In the genomic region with DNA sequence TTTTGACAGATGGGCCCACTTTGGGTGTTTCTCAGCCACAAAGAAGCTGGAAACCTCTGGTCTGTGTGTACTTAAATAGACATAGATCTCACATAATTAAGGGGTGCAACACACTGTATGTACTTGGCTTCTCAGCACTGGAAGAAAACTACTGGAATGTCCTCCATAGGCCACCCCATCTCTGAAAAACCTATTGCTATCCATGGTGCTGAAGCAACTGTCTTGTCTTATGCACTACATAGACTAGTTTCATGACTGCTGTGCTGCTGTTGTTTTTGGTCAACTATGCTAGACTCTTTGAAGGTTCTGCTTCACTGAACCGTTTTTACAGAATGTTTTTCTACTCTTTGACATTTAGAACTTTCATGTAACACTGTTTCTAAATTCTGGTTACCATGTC, we compare ENCODE assay signal across 23 mouse cellular contexts.
DNase-seq lines count a peak whose midpoint lies in the region; ATAC-seq and TF ChIP-seq lines count a peak whose summit lies in the region.
"Had no signal": no experiment of that assay in that cellular context is flagged by ENCODE, and none has a peak within 500 bp of the region (broad histone marks: within the 10 kb centered on the region; RNA-seq: fewer than 3 reads in every experiment).

No protein-coding gene starts in this region.

- no peaks in the 10 kb centered on the region for H3K36me3 ChIP-seq in lung, embryonic 14.5 days (ENCODE audit: insufficient read depth)
- H3K36me3 ChIP-seq: embryonic facial prominence, embryonic 13.5 days; heart, embryonic 15.5 days; limb, embryonic 12.5 days; liver, embryonic 13.5 days; midbrain, embryonic 15.5 days had no signal

- H3K4me1 ChIP-seq in lung, embryonic 14.5 days (ENCODE audit: insufficient read depth) = no peaks in the 10 kb centered on the region
- H3K4me1 ChIP-seq: embryonic facial prominence, embryonic 13.5 days; heart, embryonic 15.5 days; limb, embryonic 12.5 days; liver, embryonic 13.5 days; megakaryocyte, embryonic 14.5 days; midbrain, embryonic 15.5 days had no signal

- H3K4me2 ChIP-seq in lung, embryonic 14.5 days = no peak overlapping the region
- H3K4me2 ChIP-seq: embryonic facial prominence, embryonic 13.5 days; heart, embryonic 15.5 days; limb, embryonic 12.5 days; liver, embryonic 13.5 days; midbrain, embryonic 15.5 days had no signal

- peak; percentile 70 for DNase-seq in embryo, embryonic 10 days (ENCODE audit: low spot score)
- no peak for DNase-seq in embryo, embryonic 9.5 days (ENCODE audit: extremely low spot score)
- DNase-seq in lung, embryonic 14.5 days = peak; percentile 85
- no peak for DNase-seq in lung, postnatal 25 days (ENCODE audit: low spot score)
- peak; percentile 15 for DNase-seq in NIH3T3 (ENCODE audit: low read depth)
- peak; percentile 1 for DNase-seq in hindlimb bud, embryonic 11.5 days (ENCODE audit: extremely low spot score, low read depth, low spot score)
- no peak for DNase-seq in gastrocnemius, postnatal 25 days
- DNase-seq in urinary bladder, postnatal 36 days (ENCODE audit: low spot score in 2 of 2) = no peak
- DNase-seq: cerebellum, adult 18-20 months; cerebellum, postnatal 25 days; gastrocnemius, postnatal 10 days; kidney, adult 8-10 months; liver, embryonic 13.5 days; right cerebral cortex, postnatal 14 days; spleen, adult 18-20 months had no signal

- no peaks in the 10 kb centered on the region for H3K9me3 ChIP-seq in lung, embryonic 14.5 days (ENCODE audit: low read depth, low read length)
- H3K9me3 ChIP-seq: embryonic facial prominence, embryonic 13.5 days; heart, embryonic 15.5 days; liver, embryonic 13.5 days; megakaryocyte, embryonic 14.5 days; midbrain, embryonic 15.5 days had no signal

- 45% methylated on average over 1 of the region's 1 CpGs for WGBS in lung, embryonic 14.5 days

- no peak overlapping the region for H3K9ac ChIP-seq in lung, embryonic 14.5 days
- H3K9ac ChIP-seq: embryonic facial prominence, embryonic 13.5 days; heart, embryonic 15.5 days; limb, embryonic 12.5 days; liver, embryonic 13.5 days; midbrain, embryonic 15.5 days had no signal

- no peak for ATAC-seq in lung, embryonic 14.5 days (ENCODE audit: insufficient read depth)
- ATAC-seq: forebrain, embryonic 16.5 days; inflammation-experienced regulatory T-cells, adult 6 months; midbrain, embryonic 15.5 days had no signal

- TF ChIP-seq CTCF in lung, embryonic 14.5 days (IDR thresholded peaks at IDR 0.05; ENCODE audit: low read depth) = no peak

- no peaks in the 10 kb centered on the region for H3K27me3 ChIP-seq in lung, embryonic 14.5 days (ENCODE audit: insufficient read depth, low read length)
- H3K27me3 ChIP-seq: embryonic facial prominence, embryonic 13.5 days; heart, embryonic 15.5 days; limb, embryonic 12.5 days; liver, embryonic 13.5 days; megakaryocyte, embryonic 14.5 days; midbrain, embryonic 15.5 days had no signal

- no peak overlapping the region for H3K4me3 ChIP-seq in lung, embryonic 14.5 days (ENCODE audit: low read depth, low read length)
- H3K4me3 ChIP-seq: embryonic facial prominence, embryonic 13.5 days; heart, embryonic 15.5 days; limb, embryonic 12.5 days; liver, embryonic 13.5 days; megakaryocyte, embryonic 14.5 days; midbrain, embryonic 15.5 days; myocyte had no signal

- H3K27ac ChIP-seq in lung, embryonic 14.5 days (ENCODE audit: low read depth) = no peak overlapping the region
- H3K27ac ChIP-seq: embryonic facial prominence, embryonic 13.5 days; heart, embryonic 15.5 days; limb, embryonic 12.5 days; liver, embryonic 13.5 days; midbrain, embryonic 15.5 days had no signal

Comparison
In these comparisons a context has a peak if more than half of its experiments do, and no peak if none do; other contexts are left out.
1. DNase-seq: peak in embryo, embryonic 10 days (single experiment), lung, embryonic 14.5 days (single experiment), NIH3T3 (single experiment) and hindlimb bud, embryonic 11.5 days (single experiment); none in embryo, embryonic 9.5 days (single experiment), lung, postnatal 25 days (single experiment), gastrocnemius, postnatal 25 days (single experiment) and urinary bladder, postnatal 36 days (0 of 2).